Mouse (Mus musculus) thymus, adult 2 months (tissue): ENCODE data around the gene Ces2f. TPM values are rescaled to one million over a fixed set of nuclear protein-coding genes. Genes with fewer than 3 reads are reported as not detected.

Source experiments
- DNase-seq: peaks from one replicate; pipeline ENCODE4 v3.0.0; 2021
- H3K27ac ChIP-seq: fragments of 200-500 bp; 2 replicates; pipeline ENCODE4 v1.5.1; 2012; ENCODE audit warnings: low read length, control low read depth; ENCODE audit not compliant: control insufficient read depth, insufficient read depth
- H3K27me3 ChIP-seq: fragments of 200-500 bp; 2 replicates; pipeline ENCODE4 v1.6.1; 2012; ENCODE audit warnings: mild to moderate bottlenecking, low read length, moderate library complexity, mixed read lengths; ENCODE audit not compliant: control insufficient read depth, insufficient read depth
- H3K36me3 ChIP-seq: fragments of 200-500 bp; 2 replicates; pipeline ENCODE4 v1.6.1; 2012; ENCODE audit warnings: mild to moderate bottlenecking, low read length, moderate library complexity; ENCODE audit not compliant: control insufficient read depth, insufficient read depth
- H3K4me1 ChIP-seq: fragments of 200-500 bp; replicated peaks from 2 replicates; pipeline ENCODE4 v1.6.1; 2012; ENCODE audit warnings: low read length; ENCODE audit not compliant: control insufficient read depth, insufficient read depth
- H3K4me3 ChIP-seq: fragments of 200-500 bp; 2 replicates; pipeline ENCODE4 v1.5.1; 2012; ENCODE audit warnings: mild to moderate bottlenecking, low read length, control low read depth, moderate library complexity; ENCODE audit not compliant: control insufficient read depth, insufficient read depth
- CTCF ChIP-seq: fragments of 200-500 bp; IDR thresholded peaks from 2 replicates; pipeline ENCODE4 v1.5.1; 2012; ENCODE audit warnings: mild to moderate bottlenecking, control low read depth, low read length, moderate library complexity, borderline replicate concordance; ENCODE audit not compliant: control insufficient read depth, poor library complexity, insufficient read depth; ENCODE audit errors: extremely low read depth
- POLR2A ChIP-seq: fragments of 200-500 bp; IDR thresholded peaks from 2 replicates; pipeline ENCODE4 v1.6.1; 2012; ENCODE audit warnings: mild to moderate bottlenecking, low read length, control low read depth, moderate library complexity; ENCODE audit not compliant: control insufficient read depth, poor library complexity, insufficient read depth; ENCODE audit errors: extremely low read depth
- WGBS: fragments of 180-500 bp; shearing (Covaris S2); methylation state at CpG from one replicate; pipeline ENCODE4 v1.1.7; 2018; 5-methylcytosine and 5-hydroxymethylcytosine counted together
- polyA plus RNA-seq: library from polyadenylated mRNA; depleted of rRNA; stranded (reverse); fragments of >200 nt; gene quantifications from 2 replicates; pipeline ENCODE4 v1.2.3, GENCODE M21; 2012

Gene Ces2f
- polyA plus RNA-seq, 1 experiment, result 3.2 TPM

- H3K4me1 ChIP-seq, result no peaks in the 10 kb centered on the region
- H3K36me3 ChIP-seq, result no peaks in the 10 kb centered on the region
- H3K27me3 ChIP-seq, result no peaks in the 10 kb centered on the region
- TF ChIP-seq CTCF, result no peak
- no peak for TF ChIP-seq POLR2A
- no peak overlapping the region for H3K27ac ChIP-seq
- no peak overlapping the region for H3K4me3 ChIP-seq
- WGBS, result 86% methylated on average over 2 of the region's 2 CpGs
- DNase-seq, result no peak
These were observed 2.5 kb upstream of the Ces2f start for GRCm38 (mm10) chr8:104944665-104945064.

DNA sequence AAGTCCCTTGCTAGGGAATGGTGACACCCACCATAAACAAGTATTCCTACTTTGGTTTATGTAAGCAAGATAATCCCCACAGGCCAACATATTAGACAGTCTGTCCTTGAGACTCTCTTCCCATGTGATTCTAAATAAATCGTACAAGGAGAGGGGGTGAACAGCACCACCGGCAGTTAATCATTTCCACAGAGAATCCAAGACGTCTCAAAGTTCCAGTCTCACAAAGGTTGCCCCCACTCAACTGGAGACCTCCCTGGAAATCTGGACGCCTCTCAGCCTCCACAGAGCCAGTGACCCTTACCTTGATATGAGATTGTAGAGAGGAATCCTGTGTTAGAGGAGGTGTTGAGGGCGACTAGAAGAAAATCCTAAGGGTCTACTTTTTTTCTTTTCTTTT lies 1.9 kb downstream of the Ces2f start:
- no peak overlapping the region for H3K27ac ChIP-seq
- no peak for TF ChIP-seq POLR2A
- no peak for TF ChIP-seq CTCF
- no peak overlapping the region for H3K4me3 ChIP-seq
- no peaks in the 10 kb centered on the region for H3K27me3 ChIP-seq
- WGBS, result 93% methylated on average over 5 of the region's 5 CpGs
- DNase-seq, result no peak
- H3K36me3 ChIP-seq, result no peaks in the 10 kb centered on the region
- no peaks in the 10 kb centered on the region for H3K4me1 ChIP-seq

- TF ChIP-seq CTCF (no peak), POLR2A (no peak)
- DNase-seq, result no peak
- 30% methylated on average over 5 of the region's 5 CpGs for WGBS
- no peaks in the 10 kb centered on the region for H3K27me3 ChIP-seq
- no peak within 1 kb of the TSS for H3K4me3 ChIP-seq
- H3K4me1 ChIP-seq, result no peaks in the 10 kb centered on the region
- H3K27ac ChIP-seq, result no peak within 1 kb of the TSS
- no peaks in the 10 kb centered on the region for H3K36me3 ChIP-seq
These were observed 14.4 kb downstream of the Ces2f start, which contains the start of gene Ces2g for GRCm38 (mm10) chr8:104961537-104961961. Gene Ces2g (plus strand): TSS chr8:104961718.

- WGBS, result 83% methylated on average over 8 of the region's 8 CpGs
- Histone ChIP-seq H3K4me3 (no peak overlapping the region), H3K27ac (no peak overlapping the region)
These were observed 15.2 kb downstream of the Ces2f start for GRCm38 (mm10) chr8:104962229-104962901.

GRCm38 (mm10) chr8:104963375-104963894 lies 16.3 kb downstream of the Ces2f start:
- no peak for DNase-seq
- no peak overlapping the region for H3K27ac ChIP-seq
- no peak overlapping the region for H3K4me3 ChIP-seq
- WGBS, result 95% methylated on average over 4 of the region's 4 CpGs
- no peaks in the 10 kb centered on the region for H3K27me3 ChIP-seq
- no peak for TF ChIP-seq CTCF
- no peak for TF ChIP-seq POLR2A
- no peaks in the 10 kb centered on the region for H3K36me3 ChIP-seq
- no peaks in the 10 kb centered on the region for H3K4me1 ChIP-seq

More at GRCm38 (mm10) chr8:104962229-104962901, 15.2 kb downstream of the Ces2f start:
- no peak for TF ChIP-seq CTCF
- TF ChIP-seq POLR2A, result no peak
- DNase-seq, result no peak
- no peaks in the 10 kb centered on the region for H3K4me1 ChIP-seq
- no peaks in the 10 kb centered on the region for H3K36me3 ChIP-seq
- no peaks in the 10 kb centered on the region for H3K27me3 ChIP-seq

- no peak for TF ChIP-seq CTCF
- TF ChIP-seq POLR2A, result no peak
- H3K36me3 ChIP-seq, result no peaks in the 10 kb centered on the region
- H3K4me3 ChIP-seq, result no peak overlapping the region
- H3K27me3 ChIP-seq, result no peaks in the 10 kb centered on the region
- no peak overlapping the region for H3K27ac ChIP-seq
- 93% methylated on average over 5 of the region's 5 CpGs for WGBS
- DNase-seq, result no peak
- H3K4me1 ChIP-seq, result no peaks in the 10 kb centered on the region
These were observed 37.0 kb downstream of the Ces2f start for GRCm38 (mm10) chr8:104984126-104984525.

GRCm38 (mm10) chr8:104984942-104985341 lies 37.8 kb downstream of the Ces2f start:
- H3K36me3 ChIP-seq, result no peaks in the 10 kb centered on the region
- no peaks in the 10 kb centered on the region for H3K27me3 ChIP-seq
- TF ChIP-seq POLR2A (no peak), CTCF (no peak)
- no peak for DNase-seq
- H3K27ac ChIP-seq, result no peak overlapping the region
- H3K4me1 ChIP-seq, result no peaks in the 10 kb centered on the region
- 96% methylated on average over 2 of the region's 2 CpGs for WGBS
- H3K4me3 ChIP-seq, result no peak overlapping the region
